Mouse (Mus musculus) mouse trophoblast stem cell (cell line): Measurements from ENCODE around the gene Iqsec1.

Experiments used
- in situ Hi-C, 2 experiments: fragments of 300-500 bp; cut with MseI, MboI; formaldehyde crosslinking; loops; 2 replicates in 1 of 2; 3 replicates in 1 of 2; pipeline ENCODE4 v1.15.1; 2025

Iqsec1 gene

DNA sequence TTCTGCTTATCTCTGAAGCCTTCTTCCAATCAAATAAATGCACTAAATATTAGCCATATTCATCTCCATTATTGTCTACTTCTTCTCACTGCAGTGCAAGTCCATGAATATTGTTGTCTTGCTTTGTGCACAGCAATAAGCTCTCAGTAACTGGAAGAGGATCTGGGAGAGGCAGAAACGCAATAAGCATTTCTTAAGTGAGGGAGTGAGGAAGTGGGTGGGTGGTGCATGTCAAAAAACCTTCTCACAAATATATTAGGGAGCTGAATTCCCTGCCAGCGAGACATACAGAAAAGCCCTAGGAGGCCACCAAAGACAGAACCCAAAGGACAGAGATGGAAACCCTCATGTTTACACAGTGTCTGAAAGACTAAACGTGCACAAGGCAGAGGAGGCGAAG is 35.1 kb downstream of the Iqsec1 start:
- in situ Hi-C loops = no loop called here

DNA sequence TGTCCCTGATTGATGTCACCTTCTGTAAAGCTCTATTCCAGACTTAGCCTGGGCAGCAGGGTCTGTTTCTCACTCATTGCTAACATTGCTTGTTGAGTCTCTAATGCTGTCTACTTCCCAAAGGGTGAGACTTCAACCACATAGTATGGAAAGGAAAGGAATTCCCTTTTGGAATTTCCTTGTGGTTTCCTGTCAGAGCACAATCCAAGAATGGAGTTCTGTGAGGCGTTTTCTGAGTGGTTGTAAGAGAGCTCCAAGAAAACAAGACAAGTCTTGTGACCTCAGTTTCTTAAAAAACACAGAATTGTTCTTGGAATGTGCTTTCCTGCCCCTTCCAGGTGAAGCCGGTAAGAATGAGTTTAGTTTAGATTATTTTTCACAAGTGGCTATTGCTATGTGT is 37.5 kb downstream of the Iqsec1 start:
- in situ Hi-C loops = no loop called here

DNA sequence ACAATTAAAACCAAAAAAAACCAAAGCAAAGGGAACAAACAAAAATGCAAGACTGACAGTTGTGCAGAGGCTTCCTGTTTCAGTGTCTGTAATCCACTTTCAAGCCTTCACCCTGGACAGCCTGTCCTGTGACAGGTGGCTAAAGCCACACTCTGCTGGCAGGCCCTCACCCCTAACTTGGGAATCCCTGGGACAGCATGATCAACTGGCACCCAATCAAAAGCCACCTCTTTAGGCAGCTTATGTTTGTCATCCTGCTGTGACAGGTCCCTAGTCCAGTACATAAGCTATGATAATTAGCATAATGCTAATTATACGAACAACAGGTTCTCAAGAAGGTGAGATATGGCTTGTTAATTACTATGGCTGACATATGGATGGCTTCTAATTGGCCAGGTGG is 40.4 kb downstream of the Iqsec1 start:
- in situ Hi-C loops = no loop called here

DNA sequence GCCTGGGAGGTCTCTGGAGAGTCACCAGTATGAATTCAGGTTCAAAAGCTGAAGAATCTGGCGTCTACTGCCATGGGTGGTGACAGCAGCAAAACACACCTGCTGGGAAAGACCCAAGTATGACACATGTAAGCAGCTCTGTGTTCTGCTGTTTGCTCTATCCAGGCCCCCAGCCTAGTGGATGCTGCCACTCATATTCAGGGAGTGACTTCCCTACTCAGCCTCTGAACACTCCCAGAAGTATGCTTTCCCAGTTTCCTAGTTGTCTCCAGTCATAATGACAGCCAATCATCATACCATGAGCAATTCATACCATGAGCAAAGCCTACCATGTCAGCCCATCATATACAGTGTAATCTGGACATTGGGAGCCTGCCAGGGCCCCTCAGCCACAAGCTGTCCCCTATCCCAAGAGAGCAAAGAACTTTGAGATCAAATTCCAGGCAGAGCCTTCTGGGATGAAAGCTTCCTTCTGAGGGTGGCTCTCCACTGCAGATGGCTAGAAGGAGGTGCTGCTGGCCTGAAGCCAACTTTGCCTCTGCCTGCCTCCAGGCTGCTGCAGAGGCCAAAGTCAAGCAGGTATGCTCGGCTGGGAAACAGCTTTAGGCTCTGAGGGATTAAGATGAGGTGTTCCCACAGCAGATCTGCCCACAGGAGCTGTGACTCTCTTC is 42.8 kb downstream of the Iqsec1 start:
- in situ Hi-C loops = no loop called here

DNA sequence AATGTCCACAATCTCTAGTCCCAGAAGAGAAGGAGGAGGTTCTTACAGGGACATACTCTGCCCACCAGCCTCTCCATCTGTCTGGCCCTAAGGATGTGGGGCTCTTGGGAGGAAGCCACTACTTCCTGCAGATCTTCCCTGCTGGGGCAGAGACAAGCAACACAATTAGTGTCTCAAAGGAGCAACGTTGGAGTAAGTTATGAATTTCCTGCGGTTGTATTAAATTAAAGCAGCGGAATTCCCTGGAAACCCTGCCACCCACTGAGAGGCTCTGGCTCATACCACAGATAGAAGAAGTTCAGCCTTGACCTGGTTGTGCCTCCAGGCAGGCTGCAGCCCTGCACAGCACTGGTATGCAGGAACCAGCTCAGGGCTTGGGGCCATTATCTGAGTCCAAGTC is 47.2 kb downstream of the Iqsec1 start:
- in situ Hi-C loops = no loop called here

DNA sequence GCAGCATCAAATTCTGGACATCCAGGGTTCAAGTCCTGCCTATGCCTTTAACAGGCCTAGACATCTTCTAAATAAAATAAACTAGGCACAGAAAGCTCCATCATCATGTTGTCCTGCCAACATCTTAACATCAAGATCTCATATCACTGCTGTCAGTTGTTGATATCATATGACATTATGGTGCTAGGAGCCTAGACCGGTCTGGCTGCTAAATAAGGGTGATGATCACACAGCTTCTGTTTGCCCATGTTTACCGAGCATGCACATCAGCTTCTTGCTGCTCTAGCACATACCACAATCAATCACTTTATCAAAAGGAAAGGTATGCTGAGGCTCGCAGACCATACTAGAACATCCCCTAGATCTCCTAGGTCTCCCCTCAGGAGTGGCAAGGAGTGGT is 54.8 kb downstream of the Iqsec1 start:
- in situ Hi-C loops = no loop called here

DNA sequence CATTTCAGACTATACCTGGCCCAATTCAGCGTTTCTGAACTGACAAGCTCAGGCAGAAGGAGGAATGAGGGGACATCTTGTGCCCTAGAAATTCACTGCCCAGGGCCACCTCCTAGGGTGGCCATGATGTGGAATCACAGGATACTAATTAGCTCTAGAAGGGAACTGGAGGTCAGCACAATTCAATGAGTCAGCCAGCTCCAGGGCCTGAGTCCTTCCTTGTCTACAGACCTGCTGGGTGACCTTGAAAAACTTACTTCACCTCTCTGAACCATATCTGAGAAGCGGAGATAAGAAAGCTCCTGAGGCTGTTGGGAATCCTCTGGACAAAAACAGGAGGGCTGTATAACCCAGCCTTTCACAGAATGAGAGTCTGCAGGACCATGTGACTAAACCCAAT is 59.7 kb downstream of the Iqsec1 start:
- in situ Hi-C loops = no loop called here

DNA sequence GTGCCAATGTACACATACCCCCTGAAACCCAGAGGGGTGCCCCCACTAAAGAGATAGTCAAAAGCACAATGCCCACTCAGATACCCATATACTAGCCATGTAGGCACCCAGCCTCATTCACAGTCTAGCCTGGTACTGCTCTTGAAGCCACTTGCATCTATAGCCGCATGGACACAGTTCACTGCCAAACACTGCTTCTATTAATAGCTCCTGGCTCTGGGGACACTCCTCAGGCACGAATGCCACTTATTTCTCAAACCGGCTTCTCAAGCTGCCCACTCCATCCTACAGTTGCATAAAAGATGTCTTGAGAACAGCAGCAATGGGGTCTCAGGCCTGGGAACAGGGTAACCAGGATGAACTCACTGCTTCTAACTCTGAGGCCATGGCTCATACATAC is 63.0 kb downstream of the Iqsec1 start:
- in situ Hi-C loops = no loop called here

DNA sequence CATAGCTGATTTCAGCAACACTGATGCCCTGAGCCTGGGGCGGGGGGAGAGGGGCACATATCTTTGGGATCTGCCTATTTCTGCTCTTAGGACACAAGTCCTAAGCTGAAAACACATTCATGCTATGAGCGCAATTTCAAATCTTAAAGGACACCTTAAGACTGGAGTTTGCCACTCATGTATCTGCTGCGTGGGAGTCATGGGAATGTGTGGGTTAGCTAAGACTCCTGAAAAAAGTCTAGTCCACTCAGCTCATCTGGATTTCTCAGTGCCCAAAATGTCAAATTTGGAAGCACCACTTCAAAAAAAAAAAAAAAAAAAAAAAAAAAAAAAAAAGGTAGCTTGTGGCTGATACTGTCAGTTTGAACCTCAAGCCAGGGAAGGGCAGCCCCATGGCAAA is 63.7 kb downstream of the Iqsec1 start:
- in situ Hi-C loops = no loop called here

DNA sequence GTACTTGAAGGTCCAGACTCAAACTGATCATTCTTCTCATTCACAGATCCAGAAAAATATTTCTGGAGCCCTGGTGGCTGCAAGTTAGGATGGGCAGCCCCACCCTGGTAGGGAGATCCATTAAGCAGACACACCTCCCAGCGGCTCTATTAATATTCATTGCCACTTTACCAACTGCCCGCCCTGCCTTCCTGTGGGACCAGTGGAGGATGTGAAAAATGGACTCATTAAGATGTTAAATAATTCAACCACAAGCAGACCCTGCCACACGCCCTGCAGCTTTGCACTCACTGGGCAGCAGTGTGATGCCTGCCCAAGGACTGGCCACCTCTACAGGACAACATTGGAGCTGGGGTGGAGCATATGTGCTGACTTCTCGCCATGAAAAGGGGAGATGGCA is 64.1 kb downstream of the Iqsec1 start:
- in situ Hi-C loops = no loop called here

DNA sequence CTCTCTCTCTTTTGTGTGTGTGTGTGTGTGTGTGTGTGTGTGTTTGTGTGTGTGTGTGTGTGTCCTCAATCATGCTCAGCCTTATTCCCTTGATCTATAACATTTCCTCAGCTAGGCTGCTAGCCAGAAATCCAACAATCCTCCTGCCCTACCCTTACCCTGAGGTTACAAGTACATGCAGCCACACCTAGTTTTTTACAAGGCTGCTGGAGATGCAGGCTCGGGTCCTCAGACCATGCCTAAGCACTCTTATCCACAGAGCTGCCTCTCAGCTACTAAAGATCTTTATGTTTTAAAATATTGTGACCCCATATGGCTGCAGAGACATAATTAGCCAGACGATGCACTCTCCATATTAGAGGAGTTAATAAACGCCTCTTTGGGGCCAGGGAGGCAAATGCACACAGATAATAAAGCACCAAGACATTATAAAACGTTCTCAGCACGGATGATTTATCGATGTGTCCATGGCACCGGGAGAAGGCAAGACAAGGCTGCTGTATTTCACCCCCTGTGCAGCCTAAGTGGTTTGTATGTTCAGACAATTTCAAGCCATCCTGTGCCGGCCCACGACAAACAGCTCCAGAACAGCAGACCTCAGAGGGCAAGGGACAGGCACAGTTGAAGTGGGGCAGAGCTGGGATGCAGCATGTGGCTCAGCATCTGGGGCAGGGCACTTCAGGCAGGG is 67.1 kb downstream of the Iqsec1 start:
- in situ Hi-C loops = no loop called here

DNA sequence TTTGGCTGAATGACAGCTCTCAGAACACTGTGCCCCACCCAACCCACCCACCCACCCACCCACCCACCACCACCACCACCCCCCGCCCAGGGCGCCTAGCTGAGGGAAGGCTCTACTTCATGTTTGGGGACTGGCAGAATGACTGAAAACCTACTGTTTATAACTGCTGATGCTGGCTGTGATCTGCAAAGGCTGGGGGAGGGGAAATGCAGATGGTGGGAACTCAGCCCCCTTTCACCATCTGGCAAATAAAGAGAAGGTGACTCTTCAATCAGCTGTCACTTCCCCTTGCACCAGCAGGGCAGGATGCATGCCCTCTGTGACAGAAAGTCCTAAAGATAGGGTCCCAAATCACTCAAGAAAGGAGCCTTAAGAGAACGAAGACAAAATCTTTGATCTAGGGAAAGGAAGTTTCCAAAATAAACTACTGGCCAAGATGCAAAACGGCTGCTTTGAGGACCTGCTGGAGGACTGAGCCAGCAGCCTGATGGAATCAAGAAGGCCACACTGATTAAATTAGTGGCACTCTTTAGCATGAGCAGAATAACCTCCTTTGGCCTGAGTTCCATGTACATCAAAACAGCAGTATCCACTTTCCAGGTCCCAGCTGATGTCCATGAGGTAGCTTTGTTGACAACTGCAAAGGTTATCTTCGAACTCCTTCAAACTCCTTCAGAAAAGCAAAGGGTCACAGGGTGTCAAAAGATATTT is 67.8 kb downstream of the Iqsec1 start:
- in situ Hi-C loops = no loop called here

DNA sequence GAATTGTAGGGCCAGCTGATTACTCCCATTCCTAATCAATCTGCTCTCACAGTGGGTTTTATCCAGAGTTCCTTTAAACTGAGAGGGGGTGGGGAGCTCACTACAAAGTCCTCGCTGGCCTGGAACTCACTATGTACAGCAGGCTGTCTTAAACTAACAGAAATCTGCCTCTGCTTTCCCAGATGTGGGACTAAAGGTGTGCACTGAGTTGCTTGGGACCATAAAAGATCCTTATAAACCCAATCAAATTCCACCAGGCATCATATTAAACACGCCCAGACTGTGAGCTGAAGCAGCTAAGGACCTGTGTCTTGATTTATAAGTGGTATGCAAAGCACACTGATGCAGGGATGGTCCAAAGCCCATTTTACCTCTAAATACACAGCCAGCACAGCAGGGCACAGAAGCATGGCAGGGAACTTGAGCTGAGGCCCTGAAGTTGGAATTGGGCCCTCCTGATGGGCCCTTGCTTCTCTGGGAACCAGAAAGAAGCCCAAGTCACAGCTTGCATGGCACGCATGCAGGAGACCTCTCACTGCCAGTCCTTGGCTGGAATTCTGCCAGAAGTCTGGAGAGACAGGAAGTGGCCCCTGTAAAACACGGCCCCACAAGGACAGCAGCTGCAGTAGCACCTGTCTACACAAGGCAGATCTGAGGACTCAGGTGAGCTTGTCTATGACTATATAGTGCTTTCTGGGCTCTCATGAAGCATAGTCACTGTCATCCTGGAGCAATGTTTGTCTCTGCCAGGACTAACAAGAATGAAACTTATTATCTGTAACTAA is 68.7 kb downstream of the Iqsec1 start:
- in situ Hi-C loops = no loop called here

DNA sequence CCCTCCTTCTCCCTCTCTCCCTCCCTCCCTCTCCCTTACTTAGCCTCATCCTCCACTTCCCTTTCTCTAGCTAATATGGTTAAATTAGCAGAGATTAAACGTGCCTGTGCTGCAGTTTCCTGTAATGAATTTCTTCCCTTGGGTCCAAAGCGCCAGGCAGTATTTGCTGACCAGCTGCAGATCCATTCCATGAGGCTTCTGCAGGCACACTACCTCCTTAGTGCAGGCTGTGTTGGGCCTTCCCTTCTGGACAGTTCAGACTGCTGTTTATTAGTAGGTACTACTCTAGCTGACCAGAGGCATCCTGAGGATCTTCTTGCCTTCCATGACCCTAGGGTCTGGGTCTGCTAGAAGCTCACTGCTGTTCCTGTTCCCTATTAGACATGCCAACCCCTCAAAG is 72.9 kb downstream of the Iqsec1 start:
- in situ Hi-C loops = no loop called here

DNA sequence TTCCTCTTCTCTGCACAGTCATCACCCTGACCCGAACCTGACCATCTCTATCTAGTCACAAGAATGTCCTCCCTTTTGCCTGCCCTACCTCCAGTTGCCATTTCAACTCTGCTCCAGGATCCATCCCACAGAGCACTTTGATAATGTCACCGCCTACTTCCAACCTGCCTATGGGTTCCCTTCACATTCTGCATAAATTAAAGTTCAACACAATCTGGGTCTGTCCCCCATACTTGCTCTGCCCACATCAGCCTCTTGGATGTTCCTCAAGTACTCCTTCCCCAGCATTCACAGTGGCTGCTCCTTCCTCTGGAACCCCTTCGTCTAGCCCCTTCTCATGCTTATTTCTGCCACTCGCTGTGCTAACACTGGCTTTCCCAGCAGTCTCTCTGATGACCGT is 74.7 kb downstream of the Iqsec1 start:
- in situ Hi-C loops = no loop called here

DNA sequence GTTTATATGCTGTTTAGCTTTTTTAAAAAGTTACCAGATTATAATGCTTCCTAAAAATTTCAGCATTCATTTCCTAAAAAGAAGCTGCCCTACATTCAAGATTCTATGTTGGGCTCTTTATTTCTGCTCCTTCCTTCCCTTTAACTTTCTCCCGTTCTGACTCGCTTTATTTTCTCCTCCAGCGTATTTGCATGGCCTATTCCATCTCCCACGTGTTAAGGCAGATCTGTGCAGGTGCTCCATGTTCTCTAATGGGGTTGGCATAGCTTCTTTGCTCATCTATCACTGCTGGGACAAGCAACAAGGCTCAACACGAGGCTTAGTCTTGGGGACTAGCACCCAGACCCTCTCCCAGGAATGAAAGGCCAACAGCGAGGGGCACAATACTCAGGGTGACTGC is 75.7 kb downstream of the Iqsec1 start:
- in situ Hi-C loops = no loop called here

DNA sequence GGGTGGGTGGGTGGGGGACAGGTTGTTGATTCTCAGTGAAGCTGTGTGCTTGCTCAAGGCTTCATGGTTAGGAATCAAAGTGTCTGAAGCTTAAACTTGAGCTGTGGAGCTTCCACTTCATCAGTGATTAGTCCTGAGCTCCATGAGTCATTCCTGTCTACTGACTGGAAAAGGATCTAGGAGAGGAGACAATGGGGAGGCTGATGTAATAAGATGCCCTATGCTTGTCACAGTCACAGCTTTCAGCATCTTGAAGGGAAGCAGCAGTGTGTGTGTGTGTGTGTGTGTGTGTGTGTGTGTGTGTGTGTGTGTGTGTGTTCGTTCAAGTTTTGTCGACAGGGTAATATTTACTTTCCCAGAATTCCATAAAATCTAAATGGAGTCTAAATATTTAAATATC is 84.3 kb downstream of the Iqsec1 start:
- in situ Hi-C loops = no loop called here

DNA sequence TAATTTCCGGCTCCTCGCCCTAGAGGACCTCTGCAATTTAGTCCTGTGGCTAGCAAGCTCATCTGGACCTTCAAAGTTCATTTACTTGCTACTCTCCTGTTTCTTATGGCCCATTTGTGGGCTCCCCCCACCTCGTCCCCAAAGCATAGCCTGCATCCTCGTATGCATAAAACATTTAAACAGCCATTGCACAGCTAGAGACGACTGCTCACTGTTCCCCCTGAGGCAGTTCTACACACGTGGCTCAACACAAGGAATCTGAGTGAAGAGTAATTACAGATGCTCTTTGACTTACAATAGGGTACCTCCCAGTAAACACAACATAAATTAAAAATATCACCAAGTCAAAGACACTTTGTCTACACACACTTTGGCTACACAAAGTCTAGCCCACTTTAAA is 88.2 kb downstream of the Iqsec1 start:
- in situ Hi-C loops = no loop called here

DNA sequence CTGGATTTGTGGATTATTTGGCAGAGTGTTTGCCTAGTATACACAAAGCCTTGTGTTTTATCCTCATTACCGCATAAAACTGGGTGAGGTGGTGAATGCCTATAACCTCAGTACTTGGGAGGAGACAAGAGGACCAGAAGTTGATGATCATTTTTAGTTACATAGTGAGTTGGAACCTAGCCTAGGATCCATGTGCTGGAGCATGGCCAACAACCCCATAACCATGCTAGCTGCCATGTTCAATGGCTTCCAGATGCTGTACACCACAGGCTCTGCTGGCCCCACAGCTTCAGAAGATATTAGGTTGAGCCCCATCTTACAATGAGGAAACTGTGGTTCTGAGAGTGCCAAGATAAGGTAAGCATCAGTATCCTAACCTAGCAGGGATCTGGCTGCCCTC is 89.2 kb downstream of the Iqsec1 start:
- in situ Hi-C loops = no loop called here

DNA sequence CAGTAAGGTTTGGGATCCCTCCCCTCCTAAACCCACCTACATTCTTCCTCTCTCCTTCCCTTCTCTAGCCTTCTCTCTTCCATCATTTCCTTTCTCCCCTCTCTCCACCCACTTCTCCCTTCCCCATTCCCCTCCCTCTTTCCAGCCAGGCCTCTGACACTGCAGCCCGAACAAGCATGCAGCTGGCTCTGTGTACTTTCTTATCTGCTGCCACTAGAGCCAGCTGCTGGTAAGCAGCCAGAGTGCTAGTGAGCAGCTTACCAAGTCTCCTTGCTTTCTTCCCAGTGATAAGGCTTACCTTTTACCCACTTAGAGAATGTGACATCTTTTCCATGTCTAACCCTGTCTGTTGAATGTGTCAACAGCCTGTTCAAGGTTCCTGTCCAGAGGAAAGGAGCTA is 90.4 kb downstream of the Iqsec1 start:
- in situ Hi-C loops = no loop called here

DNA sequence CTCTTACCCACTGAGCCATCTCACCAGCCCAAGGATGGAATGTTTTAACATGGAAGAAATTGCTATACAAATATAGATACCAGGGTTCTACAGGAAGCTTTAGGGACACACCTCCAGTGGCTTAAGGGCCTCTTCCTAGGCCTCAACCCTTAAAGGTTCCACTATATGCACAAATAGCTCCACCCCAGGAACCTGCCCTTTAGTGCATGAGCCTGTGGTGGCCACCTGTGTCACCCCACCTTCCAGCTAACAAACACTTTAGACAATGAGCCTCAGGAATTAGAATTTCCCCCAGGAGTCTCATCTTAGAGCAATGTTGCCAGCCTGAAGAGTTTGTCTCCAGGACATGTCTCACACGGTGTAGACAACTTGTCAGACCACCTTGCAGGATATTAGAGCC is 96.1 kb downstream of the Iqsec1 start:
- in situ Hi-C loops = no loop called here
